Mouse (Mus musculus): ENCODE data around the gene Hist1h4d.

DNA sequence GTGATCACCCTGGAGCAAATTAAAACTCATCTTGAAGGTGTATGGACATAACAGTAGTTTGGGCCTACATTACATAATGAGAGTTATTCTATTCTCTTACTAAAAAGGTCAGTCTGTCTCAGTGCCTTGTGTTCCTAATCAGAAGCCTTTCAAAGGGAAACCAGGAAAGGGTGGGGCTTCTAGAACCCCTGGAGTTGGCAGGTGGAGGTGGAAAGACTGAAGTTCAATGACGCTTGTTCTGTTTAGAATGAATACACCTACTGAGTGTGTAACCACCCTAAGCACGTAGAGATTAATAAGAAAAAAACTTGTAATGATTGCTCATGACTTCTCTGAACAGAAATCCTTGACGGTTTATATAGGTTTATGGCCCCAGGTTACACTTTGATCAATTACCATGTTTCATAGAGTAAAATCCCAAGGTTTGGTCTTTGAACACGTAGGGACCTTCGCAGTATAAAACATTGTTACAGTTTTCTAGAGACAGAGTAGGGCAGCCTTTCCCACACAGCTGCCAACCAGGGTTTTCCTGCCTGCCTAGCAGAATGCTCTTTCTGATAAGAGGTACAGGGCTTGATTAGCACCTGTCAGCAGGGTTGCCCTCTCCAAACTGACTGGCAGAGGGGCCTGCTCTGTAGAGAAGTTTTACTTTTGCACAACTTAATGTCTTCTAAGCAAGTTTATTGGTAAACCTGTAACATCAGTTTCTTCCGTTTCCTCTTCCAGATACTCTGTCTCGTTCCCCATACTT, 14.4 kb downstream of the Hist1h4d start:
- no peak for TF ChIP-seq CTCF (IDR thresholded peaks at IDR 0.05; ENCODE audit: borderline replicate concordance, insufficient read depth, low read depth, low read length)
- no peak for TF ChIP-seq POLR2A (IDR thresholded peaks at IDR 0.05; ENCODE audit: borderline replicate concordance, insufficient read depth, low read length)

All from cerebellum, adult 2 months (tissue).